Mouse (Mus musculus) ES-E14 (cell line): ENCODE data around the gene 2210010C04Rik. TPM values are rescaled to one million over a fixed set of nuclear protein-coding genes. Genes with fewer than 3 reads are reported as not detected.

Experiments used
- DNase-seq: peaks from one replicate; pipeline ENCODE4 v3.0.0-alpha.2; 2013; ENCODE audit warnings: low read depth, low spot score
- H3K27ac ChIP-seq: 2 replicates; pipeline ENCODE4 v1.5.1; 2012; ENCODE audit warnings: low read depth, mild to moderate bottlenecking, low read length, moderate library complexity, mixed read lengths; ENCODE audit not compliant: poor library complexity, insufficient read depth, severe bottlenecking
- H3K36me3 ChIP-seq: 2 replicates; pipeline ENCODE4 v1.6.1; 2012; ENCODE audit warnings: mild to moderate bottlenecking, low read length, moderate library complexity, mixed read lengths; ENCODE audit not compliant: control insufficient read depth, poor library complexity, insufficient read depth, severe bottlenecking
- H3K4me1 ChIP-seq, 2 experiments: fragments of 150-350 bp in 1 of 2; sonication (generic) in 1 of 2; 2 replicates each; pipeline ENCODE4 v1.6.1; 2012; ENCODE audit warnings: low read length in 2 of 2, mild to moderate bottlenecking in 1 of 2, mixed read lengths in 1 of 2; ENCODE audit not compliant: control insufficient read depth in 2 of 2, insufficient read depth in 2 of 2, poor library complexity in 1 of 2
- H3K4me3 ChIP-seq, 2 experiments: fragments of 150-350 bp in 1 of 2; sonication (generic) in 1 of 2; 2 replicates each; pipeline ENCODE4 v1.5.1; 2012; ENCODE audit warnings: low read length in 2 of 2, low read depth in 1 of 2, mild to moderate bottlenecking in 1 of 2, mixed read lengths in 1 of 2; ENCODE audit not compliant: insufficient read depth in 1 of 2, poor library complexity in 1 of 2, severe bottlenecking in 1 of 2
- H3K9ac ChIP-seq: 2 replicates; pipeline ENCODE4 v1.6.1; 2012; ENCODE audit warnings: low read depth, mild to moderate bottlenecking, low read length, mixed read lengths; ENCODE audit not compliant: poor library complexity, insufficient read depth, severe bottlenecking
- H3K9me3 ChIP-seq: fragments of 150-350 bp; sonication (generic); 2 replicates; pipeline ENCODE4 v1.6.1; 2012; ENCODE audit warnings: low read depth, mild to moderate bottlenecking, low read length; ENCODE audit not compliant: control insufficient read depth, insufficient read depth
- CHD2 ChIP-seq: IDR thresholded peaks from 2 replicates; pipeline ENCODE4 v1.6.1; 2014; ENCODE audit warnings: mild to moderate bottlenecking, low read depth, low read length, inconsistent platforms
- HCFC1 ChIP-seq: IDR thresholded peaks from 2 replicates; pipeline ENCODE4 v1.6.1; 2012; ENCODE audit warnings: low read length, inconsistent platforms, borderline replicate concordance; ENCODE audit not compliant: insufficient read depth
- MAFK ChIP-seq: IDR thresholded peaks from 2 replicates; pipeline ENCODE4 v1.6.1; 2014; ENCODE audit warnings: mild to moderate bottlenecking, low read depth, low read length, inconsistent platforms; ENCODE audit not compliant: insufficient read depth
- ZC3H11A ChIP-seq: IDR thresholded peaks from 2 replicates; pipeline ENCODE4 v1.6.1; 2012; ENCODE audit warnings: low read depth, mild to moderate bottlenecking, inconsistent platforms, low read length, borderline replicate concordance
- ZNF384 ChIP-seq: IDR thresholded peaks from 2 replicates; pipeline ENCODE4 v1.6.1; 2012; ENCODE audit warnings: low read depth, low read length, inconsistent platforms
- in situ Hi-C, 2 experiments: fragments of 600-800 bp; cut with MboI; formaldehyde crosslinking; loops; one replicate each; pipeline ENCODE4 v1.15.1; 2025; ENCODE audit warnings: low sequenced_read_pairs in 2 of 2, inconsistent platforms in 1 of 2; ENCODE audit not compliant: unreplicated experiment in 2 of 2
- total RNA-seq: library from RNA; depleted of rRNA; stranded (reverse); fragments of 300-350 nt; gene quantifications from 2 replicates; pipeline ENCODE4 v1.2.3, GENCODE M21; 2012

2210010C04Rik gene
- total RNA-seq, 1 experiment, result not detected

- no peaks in the 10 kb centered on the region for H3K36me3 ChIP-seq
- H3K9me3 ChIP-seq, result no peaks in the 10 kb centered on the region
- H3K4me1 ChIP-seq, result peaks cover 0 to 2% of the 10 kb centered on the region in 2 experiments; a peak in 1 of 4 replicates
- no peak overlapping the region for H3K27ac ChIP-seq
- no peak overlapping the region for H3K4me3 ChIP-seq
- no peak for DNase-seq
- TF ChIP-seq CHD2 (no peak), HCFC1 (no peak), MAFK (no peak), ZC3H11A (no peak), ZNF384 (no peak)
- no peak overlapping the region for H3K9ac ChIP-seq
- in situ Hi-C loops, result no loop called here
These were observed 4.5 kb downstream of the 2210010C04Rik start for GRCm38 (mm10) chr6:41030821-41031220.

- Histone ChIP-seq H3K9ac (no peak overlapping the region), H3K27ac (no peak overlapping the region), H3K9me3 (no peaks in the 10 kb centered on the region), H3K4me3 (no peak overlapping the region), H3K36me3 (no peaks in the 10 kb centered on the region), H3K4me1 (peaks cover 0 to 2% of the 10 kb centered on the region in 2 experiments; a peak in 1 of 4 replicates)
- no peak for DNase-seq
- in situ Hi-C loops, result no loop called here
- TF ChIP-seq ZC3H11A (no peak), ZNF384 (no peak), CHD2 (no peak), MAFK (no peak), HCFC1 (no peak)
These were observed 8.3 kb downstream of the 2210010C04Rik start for GRCm38 (mm10) chr6:41027053-41027452.

- no peak for TF ChIP-seq HCFC1
- no peak for TF ChIP-seq ZNF384
- no peak for TF ChIP-seq ZC3H11A
- no peak for TF ChIP-seq MAFK
- no peak for TF ChIP-seq CHD2
- Histone ChIP-seq H3K36me3 (no peaks in the 10 kb centered on the region), H3K4me3 (no peak overlapping the region), H3K9me3 (no peaks in the 10 kb centered on the region), H3K4me1 (peaks cover 0 to 2% of the 10 kb centered on the region in 2 experiments; a peak in 1 of 4 replicates), H3K9ac (no peak overlapping the region), H3K27ac (no peak overlapping the region)
- in situ Hi-C loops, result no loop called here
- no peak for DNase-seq
These were observed 9.2 kb downstream of the 2210010C04Rik start for GRCm38 (mm10) chr6:41025873-41026650.

- no peaks in the 10 kb centered on the region for H3K9me3 ChIP-seq
- no peak for DNase-seq
- no peak overlapping the region for H3K9ac ChIP-seq
- no peaks in the 10 kb centered on the region for H3K4me1 ChIP-seq
- no peak overlapping the region for H3K4me3 ChIP-seq
- no peaks in the 10 kb centered on the region for H3K36me3 ChIP-seq
- in situ Hi-C loops, result no loop called here
- TF ChIP-seq ZNF384 (no peak), ZC3H11A (no peak), MAFK (no peak), CHD2 (no peak), HCFC1 (no peak)
- H3K27ac ChIP-seq, result no peak overlapping the region
These were observed 16.2 kb downstream of the 2210010C04Rik start for GRCm38 (mm10) chr6:41019140-41019539.
